Mouse (Mus musculus): ENCODE measurements around the gene Taf7l. TPM values are rescaled to one million over a fixed set of nuclear protein-coding genes. Genes with fewer than 3 reads are reported as not detected.

The Taf7l gene
- not detected in 2 replicates for polyA plus RNA-seq (2012; rRNA removed)

DNA sequence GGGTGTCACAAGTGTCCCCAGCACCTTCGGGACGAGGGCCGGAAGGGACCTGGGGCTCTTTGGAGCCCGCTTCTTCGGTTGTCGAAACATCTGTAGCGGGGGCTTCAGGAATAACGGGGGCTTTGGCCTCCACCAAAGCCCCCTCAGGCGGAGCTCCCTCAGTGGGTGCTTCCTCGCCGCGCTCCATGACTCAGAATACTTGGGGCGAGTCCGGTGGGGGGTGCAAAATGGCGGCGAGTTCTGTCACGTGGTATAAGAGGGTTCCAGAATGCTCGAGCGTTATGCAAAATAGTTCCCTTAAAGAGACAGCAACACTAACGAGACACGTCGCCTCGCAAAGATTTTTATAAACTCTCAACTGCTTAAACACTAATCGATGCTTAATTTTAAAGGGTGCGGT, at the start of gene Taf7l:
Gene Taf7l, minus strand, starts transcription at position 201 of the 400 bp plus-strand sequence.
- 92% methylated on average over 25 of the region's 25 CpGs for WGBS
- no peak for DNase-seq (ENCODE audit: low read depth, low spot score)

DNA sequence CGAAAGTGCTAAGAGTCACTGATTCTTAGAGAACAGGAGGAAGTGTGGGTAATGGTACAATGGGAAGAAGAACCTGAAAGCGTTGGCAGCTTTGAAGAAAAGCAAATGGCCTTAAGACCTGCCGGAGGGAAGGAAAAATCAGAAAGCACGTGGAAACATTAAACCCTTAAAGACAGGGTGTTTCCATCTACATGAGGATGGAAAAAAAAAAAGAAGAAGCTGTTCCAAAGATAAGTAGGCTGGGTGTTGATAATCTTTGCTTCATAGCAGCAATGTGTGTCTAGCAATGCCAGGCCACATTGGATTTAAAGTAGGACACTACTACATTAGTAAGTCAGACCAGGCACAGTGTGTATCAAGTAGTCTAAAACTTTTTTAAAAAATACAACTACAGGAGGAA, 49.0 kb upstream of the Taf7l start:
- WGBS, result 82% methylated on average over 4 of the region's 4 CpGs
- no peak for DNase-seq (ENCODE audit: low read depth, low spot score)

DNA sequence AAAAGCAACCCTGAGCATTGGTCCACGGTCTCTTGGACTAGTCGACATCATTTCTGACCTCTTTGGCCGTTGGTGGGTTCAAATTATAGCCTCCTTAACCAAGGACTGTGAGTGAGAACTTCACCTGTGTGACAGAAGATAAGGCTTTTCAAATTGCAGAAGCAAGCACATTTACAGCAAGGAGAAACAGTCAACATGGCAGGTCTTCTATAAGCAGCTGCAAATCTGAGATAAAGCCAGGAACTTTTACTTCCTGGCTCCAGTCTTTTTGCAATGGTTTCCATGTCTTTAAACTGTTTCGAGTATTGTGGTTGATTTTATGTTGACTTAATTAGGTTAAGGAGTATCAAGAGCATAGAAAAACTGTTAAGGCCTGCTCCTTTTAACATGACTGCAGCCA, 47.5 kb upstream of the Taf7l start:
- WGBS, result 74% methylated on average over 4 of the region's 4 CpGs
- DNase-seq (ENCODE audit: low read depth, low spot score), result no peak

DNA sequence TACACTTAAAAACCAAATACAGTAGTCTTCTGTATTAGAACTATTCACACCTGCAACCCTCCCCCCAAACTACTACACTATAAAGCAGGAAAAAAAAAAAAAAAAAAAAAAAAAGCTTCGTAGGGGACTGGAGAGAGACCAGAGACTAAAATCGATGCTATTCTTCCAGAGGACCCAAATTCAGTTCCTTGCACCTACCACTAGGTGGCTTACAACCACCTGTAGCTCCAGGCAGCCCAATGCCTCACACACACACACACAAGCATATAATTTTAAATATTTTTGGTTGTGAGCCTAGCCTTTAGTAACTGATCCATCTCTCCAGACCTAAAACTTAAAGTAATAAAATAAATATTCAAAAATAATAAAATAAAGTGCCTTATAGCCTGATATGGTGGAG, 33.2 kb upstream of the Taf7l start:
- WGBS, result 13% methylated on average over 2 of the region's 2 CpGs
- no peak for DNase-seq (ENCODE audit: low read depth, low spot score)

DNA sequence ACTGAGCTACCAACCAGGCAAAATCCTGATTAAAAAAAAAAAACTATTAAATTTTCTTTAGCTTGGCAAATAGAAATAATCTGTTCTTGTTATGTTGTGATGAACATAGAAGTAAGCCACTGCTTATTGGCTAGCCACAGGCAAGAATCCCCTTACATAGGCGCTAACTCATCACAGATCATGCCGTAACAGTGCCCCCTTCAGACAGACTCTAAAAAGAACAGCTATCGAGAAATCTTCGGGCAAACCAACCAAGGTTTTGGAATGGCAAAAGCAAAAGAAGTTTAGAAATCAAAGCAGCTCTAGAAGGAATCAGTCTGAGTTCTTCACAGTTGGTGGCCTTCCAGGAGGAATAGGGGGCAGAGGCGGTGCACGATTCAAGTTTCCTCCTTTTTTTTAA, 31.7 kb upstream of the Taf7l start:
- DNase-seq (ENCODE audit: low read depth, low spot score), result no peak
- WGBS, result 69% methylated on average over 6 of the region's 6 CpGs

DNA sequence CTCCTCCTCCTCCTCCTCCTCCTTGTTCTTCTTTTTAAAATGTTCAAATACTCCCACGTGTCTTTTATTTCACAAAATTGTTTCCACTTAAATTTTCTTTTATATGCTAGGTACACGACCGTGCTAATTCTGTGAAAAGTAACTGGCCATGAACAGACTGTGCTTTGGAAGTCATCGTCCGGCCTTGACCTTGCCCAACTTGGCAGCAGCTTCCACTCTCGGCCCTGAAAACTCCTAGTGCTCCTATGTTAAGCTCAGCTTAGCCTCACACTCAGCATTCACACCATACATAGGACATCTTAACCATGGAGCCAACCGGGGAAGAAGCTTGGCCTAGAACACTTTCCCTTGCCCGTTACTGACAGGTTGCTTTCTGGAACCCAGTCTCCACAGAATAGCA, 24.4 kb upstream of the Taf7l start:
- no peak for DNase-seq (ENCODE audit: low read depth, low spot score)

DNA sequence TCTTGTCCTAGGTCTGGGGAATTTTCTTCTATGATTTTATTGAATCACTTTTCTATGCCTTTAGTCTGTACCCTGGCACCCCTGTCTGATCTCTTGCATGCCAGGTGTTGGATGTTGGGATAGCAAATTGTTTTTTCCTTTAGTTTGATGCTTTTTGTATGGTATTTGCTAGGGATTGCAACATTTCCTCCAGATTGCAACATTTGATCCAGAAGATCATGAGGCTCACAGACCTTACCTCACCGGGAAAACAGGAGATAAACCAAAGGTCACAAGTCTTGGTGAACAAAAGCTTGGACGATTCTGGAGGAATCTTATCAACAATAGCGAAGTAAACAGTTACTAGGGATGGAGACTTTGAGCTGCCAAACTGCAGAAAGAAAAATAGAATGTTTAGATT, 5.4 kb upstream of the Taf7l start:
- 35% methylated on average over 3 of the region's 3 CpGs for WGBS
- no peak for DNase-seq (ENCODE audit: low read depth, low spot score)

More for the DNA sequence above, 24.4 kb upstream of the Taf7l start:
- 76% methylated on average over 8 of the region's 8 CpGs for WGBS

DNA sequence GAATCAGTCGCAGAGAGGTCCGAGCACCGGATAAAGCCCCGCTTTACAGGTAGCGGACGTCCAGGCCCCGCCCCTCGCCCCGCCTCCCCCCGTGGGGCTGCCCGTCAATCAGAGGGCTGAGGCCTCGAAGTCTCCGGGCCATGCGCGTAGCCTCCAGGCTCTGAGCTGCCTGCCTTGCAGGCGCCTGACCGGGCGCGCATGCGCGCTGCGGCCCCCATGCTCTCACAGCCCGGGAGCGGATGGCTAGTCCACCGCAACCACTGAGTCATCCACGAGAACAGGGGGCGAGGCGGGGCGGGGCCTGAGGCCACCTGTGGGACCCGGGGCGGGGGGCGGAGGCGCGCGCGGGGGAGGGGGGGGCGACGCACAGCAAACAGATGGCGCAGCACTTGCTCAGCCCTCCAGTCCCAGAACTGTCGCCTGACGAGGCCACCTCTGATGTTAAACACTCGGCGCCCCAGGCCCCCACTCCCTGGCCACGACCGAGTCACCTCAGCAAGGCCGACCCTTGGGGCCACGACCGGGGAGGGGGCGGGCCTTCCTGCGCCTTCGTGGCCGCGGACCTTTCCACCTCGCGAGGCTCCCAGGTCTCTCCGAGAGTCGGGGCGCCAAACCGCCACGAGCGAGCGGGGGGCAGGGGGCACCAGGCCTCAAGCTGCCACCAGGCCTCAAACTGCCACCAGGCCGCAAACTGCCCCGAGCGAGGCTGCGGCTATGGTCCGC, 1.1 kb downstream of the Taf7l start:
- DNase-seq (ENCODE audit: low read depth, low spot score), result no peak
- 73% methylated on average over 65 of the region's 67 CpGs for WGBS

DNA sequence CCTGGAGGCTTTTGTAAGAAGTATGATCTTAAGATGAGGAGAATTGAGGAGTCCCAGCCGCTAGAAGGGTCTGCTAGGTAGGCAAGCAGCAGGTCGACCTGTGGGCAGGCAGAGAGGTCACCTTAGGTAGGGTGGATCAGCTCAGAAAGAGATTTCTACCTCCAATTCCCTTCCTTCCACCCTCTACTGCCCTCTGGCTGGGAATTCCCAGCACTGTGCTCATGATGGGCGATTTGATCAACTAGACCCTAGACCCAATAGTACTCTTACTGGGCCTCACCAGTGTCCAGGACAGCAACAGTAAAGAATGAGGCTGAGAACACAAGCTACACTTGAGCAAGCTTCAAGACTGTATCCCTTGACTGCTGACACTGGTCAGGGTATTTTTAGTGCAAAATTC, 49.0 kb downstream of the Taf7l start:
- 54% methylated on average over 3 of the region's 3 CpGs for WGBS
- DNase-seq (ENCODE audit: low read depth, low spot score), result no peak

DNA sequence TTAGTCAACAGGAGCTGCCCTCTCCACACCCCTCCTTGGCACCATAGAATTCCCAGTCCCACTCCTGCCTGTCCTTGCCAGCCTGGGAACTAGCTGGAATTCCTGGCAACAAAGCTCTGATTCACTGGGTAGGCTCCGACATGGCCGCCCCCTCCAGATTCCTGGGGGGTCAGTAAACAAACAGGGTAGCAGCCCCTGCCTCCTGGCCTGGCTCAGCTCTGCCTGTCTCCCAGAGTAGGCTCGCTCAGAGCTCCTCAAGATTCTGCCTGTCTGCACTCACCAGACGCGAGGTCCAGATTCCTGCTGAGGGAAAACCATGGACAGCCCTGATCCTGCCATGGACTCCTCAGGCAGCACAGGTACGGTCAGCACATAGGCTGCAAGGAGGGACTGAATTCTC, 49.5 kb downstream of the Taf7l start:
- WGBS, result 58% methylated on average over 6 of the region's 6 CpGs
- no peak for DNase-seq (ENCODE audit: low read depth, low spot score)

DNA sequence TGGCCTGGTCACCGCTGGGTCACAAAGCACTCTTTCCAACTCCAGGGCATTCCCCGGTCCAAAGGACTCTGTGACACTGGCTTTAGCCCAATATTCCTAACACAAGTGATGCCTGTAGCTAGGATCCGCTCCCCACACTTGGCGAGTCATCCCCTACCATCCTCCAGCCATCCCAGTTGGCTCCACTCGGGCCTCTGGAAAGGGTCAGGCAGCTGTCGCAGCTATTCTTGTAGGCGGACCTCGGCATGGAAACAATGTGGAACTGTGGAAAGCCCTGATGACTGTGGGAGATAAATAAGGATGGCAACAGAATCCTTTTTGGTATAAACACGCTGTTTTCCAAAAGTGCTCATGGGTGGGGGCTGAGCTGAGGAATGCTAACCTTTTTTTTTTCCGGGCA, 50.5 kb downstream of the Taf7l start:
- WGBS, result 69% methylated on average over 10 of the region's 10 CpGs
- no peak for DNase-seq (ENCODE audit: low read depth, low spot score)

DNA sequence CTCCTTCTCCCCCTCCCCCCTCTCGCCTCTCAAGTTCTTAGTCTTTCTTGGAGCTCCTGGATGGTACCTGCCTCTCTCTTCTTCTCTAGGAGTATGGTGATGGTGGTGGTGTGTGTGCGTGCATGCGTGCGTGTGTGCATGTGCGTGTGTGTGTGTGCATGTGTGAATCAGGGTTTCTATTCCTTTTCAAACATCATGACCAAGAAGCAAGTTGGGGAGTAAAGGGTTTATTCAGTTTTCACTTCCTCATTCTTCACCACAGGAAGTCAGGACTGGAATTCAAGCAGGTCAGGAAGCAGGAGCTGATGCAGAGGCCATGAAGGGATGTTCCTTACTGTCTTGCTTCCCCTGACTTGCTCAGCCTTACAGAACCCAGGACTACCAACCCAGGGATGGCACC, 52.0 kb downstream of the Taf7l start:
- 92% methylated on average over 5 of the region's 5 CpGs for WGBS
- DNase-seq (ENCODE audit: low read depth, low spot score), result no peak

DNA sequence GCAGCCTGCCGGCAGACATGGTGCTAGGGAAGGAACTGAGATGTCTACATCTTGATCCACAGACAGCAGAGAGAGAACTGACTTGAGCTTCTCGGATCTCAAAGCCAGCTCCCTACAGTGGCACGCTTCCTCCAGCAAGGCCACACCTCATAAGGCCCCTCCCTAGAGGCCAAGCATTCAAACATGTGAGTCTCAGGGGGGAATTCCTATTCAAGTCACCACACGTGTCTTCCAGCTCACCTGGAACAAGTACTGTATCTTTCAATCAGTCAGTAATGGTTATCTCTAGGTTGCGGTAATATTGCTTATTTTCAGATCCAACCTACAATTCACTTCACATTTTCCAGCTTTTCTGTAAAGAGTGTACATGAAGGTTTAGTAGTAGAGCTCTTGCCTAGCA, 56.2 kb downstream of the Taf7l start:
- DNase-seq (ENCODE audit: low read depth, low spot score), result no peak
- WGBS, result 79% methylated on average over 5 of the region's 5 CpGs

DNA sequence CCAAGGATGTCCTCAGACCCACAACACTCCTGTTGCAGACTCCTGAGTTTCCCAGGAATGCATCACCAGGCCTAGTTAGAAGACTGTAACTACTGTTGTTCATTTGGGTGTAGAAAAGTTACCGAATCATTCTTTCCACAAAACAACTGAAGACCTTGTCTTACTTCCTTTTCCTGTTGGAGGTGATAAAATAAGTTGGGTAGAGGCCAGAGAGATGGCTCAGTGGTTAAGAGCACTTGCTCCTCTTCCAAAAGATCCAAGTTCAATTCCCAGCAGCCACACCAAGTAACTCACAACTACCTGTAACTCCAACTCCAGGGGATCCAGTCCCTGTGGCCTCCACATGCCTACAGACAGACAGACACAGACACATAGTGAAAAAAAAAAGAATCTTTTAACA, 64.2 kb downstream of the Taf7l start:
- DNase-seq (ENCODE audit: low read depth, low spot score), result no peak
- 66% methylated on average over 1 of the region's 1 CpGs for WGBS

Other genes starting within 250 kb of the Taf7l start
- gene Trmt2b, start 199.5 kb downstream of the Taf7l start, polyA plus RNA-seq (2012; rRNA removed), result 8.6 and 12.8 TPM in 2 replicates
- 0.52 and 0.86 TPM in 2 replicates for gene Tmem35a, start 181.3 kb downstream of the Taf7l start, polyA plus RNA-seq (2012; rRNA removed)
- gene Cenpi, start 168.4 kb downstream of the Taf7l start, polyA plus RNA-seq (2012; rRNA removed), result 1.7 and 2.0 TPM in 2 replicates
- 0.30 and 0.34 TPM in 2 replicates for gene Drp2, start 71.9 kb downstream of the Taf7l start, polyA plus RNA-seq (2012; rRNA removed)
- gene Timm8a1, start 65.4 kb upstream of the Taf7l start, polyA plus RNA-seq (2012; rRNA removed), result 3.0 and 4.0 TPM in 2 replicates
- gene Btk, start 107.1 kb upstream of the Taf7l start, polyA plus RNA-seq (2012; rRNA removed), result 2.0 and 2.1 TPM in 2 replicates
- gene Rpl36a, start 109.2 kb upstream of the Taf7l start, polyA plus RNA-seq (2012; rRNA removed), result 141 and 203 TPM in 2 replicates
- 3.9 and 4.1 TPM in 2 replicates for gene Gla, start 124.6 kb upstream of the Taf7l start, polyA plus RNA-seq (2012; rRNA removed)
- gene Hnrnph2, start 124.7 kb upstream of the Taf7l start, polyA plus RNA-seq (2012; rRNA removed), result 9.3 and 11.9 TPM in 2 replicates
- 0.11 and 0.23 TPM in 2 replicates for gene Armcx4, start 210.0 kb upstream of the Taf7l start, polyA plus RNA-seq (2012; rRNA removed)
- 0.77 and 1.4 TPM in 2 replicates for gene Armcx1, start 241.5 kb upstream of the Taf7l start, polyA plus RNA-seq (2012; rRNA removed)

Measured in large intestine, adult 2 months (tissue).